Comparison of ENCODE assay signal across 8 mouse cellular contexts in the genomic region with DNA sequence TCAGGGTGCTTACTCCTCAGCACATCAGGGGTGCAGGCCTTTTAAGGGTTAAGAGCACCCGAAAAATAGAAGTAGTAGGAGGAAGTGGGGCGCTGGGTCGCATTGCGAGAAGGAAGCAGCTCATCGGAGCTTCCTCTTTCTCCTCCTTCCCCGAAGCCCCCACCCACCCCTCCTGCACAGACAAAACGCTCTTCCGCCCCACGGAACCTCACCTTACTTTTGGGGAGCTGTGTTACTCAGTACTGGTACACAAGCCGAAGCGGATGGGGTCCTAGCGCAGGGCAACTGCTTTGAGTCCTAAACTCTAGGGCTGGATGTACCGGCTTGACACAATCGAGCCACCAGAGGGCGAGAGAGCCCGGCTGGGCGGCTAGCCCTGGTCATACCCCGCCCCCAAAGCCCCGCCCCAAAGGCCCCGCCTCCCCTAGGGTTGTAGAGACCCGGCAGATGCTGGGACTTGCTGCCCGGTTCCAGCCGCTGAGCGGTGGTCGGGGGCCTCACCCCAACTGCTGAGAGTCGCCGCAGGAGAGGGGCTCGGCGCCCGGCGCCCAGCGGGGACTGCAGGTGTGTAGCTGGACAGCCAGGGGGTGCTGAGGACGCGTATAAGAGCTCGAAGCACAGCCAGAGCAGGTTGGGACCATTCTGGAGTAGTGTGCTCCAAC. TPM values are rescaled to one million over a fixed set of nuclear protein-coding genes. Genes with fewer than 3 reads are reported as not detected.
DNase-seq lines count a peak whose midpoint lies in the region; ATAC-seq and TF ChIP-seq lines count a peak whose summit lies in the region.

Pik3r5 (plus strand) TSS at position 423 of the 662 bp plus-strand sequence.

- TF ChIP-seq POLR2A in embryonic fibroblast, embryonic 13.5 days (IDR thresholded peaks at IDR 0.05; ENCODE audit: low read depth, low read length), result 0 out of 2 replicates have a peak, but pooled peaks have one; percentile 36

- peak within 1 kb of the TSS; percentile 56 for H3K4me3 ChIP-seq in embryonic fibroblast, embryonic 13.5 days (ENCODE audit: insufficient read depth, low read length)
- peak within 1 kb of the TSS; percentile 44 for H3K4me3 ChIP-seq in heart, embryonic 12.5 days
- H3K4me3 ChIP-seq in kidney, embryonic 16.5 days (ENCODE audit: low read length), result peak within 1 kb of the TSS; percentile 58
- H3K4me3 ChIP-seq in liver, embryonic 13.5 days (replicated peaks), result peak within 1 kb of the TSS; percentile 51
- peak within 1 kb of the TSS; percentile 36 for H3K4me3 ChIP-seq in stomach, embryonic 14.5 days (ENCODE audit: low read depth, low read length)

- TF ChIP-seq CTCF in embryonic fibroblast, embryonic 13.5 days (IDR thresholded peaks at IDR 0.05; ENCODE audit: borderline replicate concordance, insufficient read depth, low read length), result peak; percentile 33; the same call in 1 of the 2 replicates

- H3K4me1 ChIP-seq in embryonic fibroblast, embryonic 13.5 days (ENCODE audit: control insufficient read depth, insufficient read depth, low read length), result no peaks in the 10 kb centered on the region
- peaks cover 8% of the 10 kb centered on the region; the same call in 1 of the 2 replicates for H3K4me1 ChIP-seq in heart, embryonic 12.5 days (replicated peaks)
- H3K4me1 ChIP-seq in kidney, embryonic 16.5 days (ENCODE audit: insufficient read depth, low read length), result no peaks in the 10 kb centered on the region
- H3K4me1 ChIP-seq in liver, embryonic 13.5 days (replicated peaks), result 0 out of 2 replicates have a peak, but pooled peaks cover 7% of the 10 kb centered on the region
- H3K4me1 ChIP-seq in stomach, embryonic 14.5 days (ENCODE audit: control insufficient read depth, insufficient read depth, low read length), result no peaks in the 10 kb centered on the region

- no peaks in the 10 kb centered on the region for H3K36me3 ChIP-seq in heart, embryonic 12.5 days
- no peaks in the 10 kb centered on the region for H3K36me3 ChIP-seq in kidney, embryonic 16.5 days (ENCODE audit: insufficient read depth, low read length)
- no peaks in the 10 kb centered on the region for H3K36me3 ChIP-seq in liver, embryonic 13.5 days
- H3K36me3 ChIP-seq in stomach, embryonic 14.5 days (ENCODE audit: control insufficient read depth, insufficient read depth, low read length), result no peaks in the 10 kb centered on the region

- H3K27me3 ChIP-seq in heart, embryonic 12.5 days (replicated peaks), result peaks cover 54% of the 10 kb centered on the region
- peaks cover 9% of the 10 kb centered on the region; the same call in 1 of the 2 replicates for H3K27me3 ChIP-seq in kidney, embryonic 16.5 days (ENCODE audit: insufficient read depth, low read length)
- H3K27me3 ChIP-seq in liver, embryonic 13.5 days, result peaks cover 29% of the 10 kb centered on the region
- no peaks in the 10 kb centered on the region for H3K27me3 ChIP-seq in stomach, embryonic 14.5 days (ENCODE audit: control insufficient read depth, insufficient read depth, low read length)

- peak; percentile 68 for DNase-seq in 3134 (ENCODE audit: extremely low read depth, insufficient read length, low spot score)
- DNase-seq in adrenal gland, adult 8-10 months, result peak; percentile 52
- peak; percentile 37 for DNase-seq in liver, embryonic 13.5 days
- DNase-seq in natural killer cell, adult 2 months (ENCODE audit: low spot score in 2 of 2), result peak; percentile 85 to 89

- no peak within 1 kb of the TSS for H3K27ac ChIP-seq in embryonic fibroblast, embryonic 13.5 days (ENCODE audit: insufficient read depth, low read length)
- no peak within 1 kb of the TSS for H3K27ac ChIP-seq in heart, embryonic 12.5 days (ENCODE audit: poor library complexity, severe bottlenecking)
- H3K27ac ChIP-seq in kidney, embryonic 16.5 days (ENCODE audit: low read length), result no peak within 1 kb of the TSS
- H3K27ac ChIP-seq in liver, embryonic 13.5 days, result no peak within 1 kb of the TSS
- H3K27ac ChIP-seq in stomach, embryonic 14.5 days (ENCODE audit: low read length), result no peak within 1 kb of the TSS

- ATAC-seq in heart, embryonic 12.5 days (ENCODE audit: insufficient number of reproducible peaks, low FRiP score), result peak; percentile 83
- ATAC-seq in kidney, embryonic 16.5 days (ENCODE audit: low FRiP score, low TSS enrichment), result peak; percentile 96
- ATAC-seq in liver, embryonic 13.5 days (ENCODE audit: low read depth), result peak; percentile 76
- ATAC-seq in stomach, embryonic 14.5 days (ENCODE audit: insufficient number of reproducible peaks, insufficient read depth, low FRiP score, low read depth), result peak; percentile 84

- WGBS in heart, embryonic 12.5 days, result 6% methylated on average over 35 of the region's 35 CpGs
- 6% methylated on average over 34 of the region's 35 CpGs for WGBS in kidney, embryonic 16.5 days
- 3% methylated on average over 30 of the region's 35 CpGs for WGBS in liver, embryonic 13.5 days (ENCODE audit: insufficient replicate concordance)
- 5% methylated on average over 35 of the region's 35 CpGs for WGBS in stomach, embryonic 14.5 days

- peak within 1 kb of the TSS; percentile 69 for H3K4me2 ChIP-seq in heart, embryonic 12.5 days
- H3K4me2 ChIP-seq in kidney, embryonic 16.5 days (replicated peaks; ENCODE audit: low read depth, low read length), result peak within 1 kb of the TSS; percentile 77
- H3K4me2 ChIP-seq in liver, embryonic 13.5 days, result peak within 1 kb of the TSS; percentile 61
- H3K4me2 ChIP-seq in stomach, embryonic 14.5 days (replicated peaks; ENCODE audit: low read depth, low read length), result peak within 1 kb of the TSS; percentile 53

- H3K9ac ChIP-seq in heart, embryonic 12.5 days, result 0 out of 2 replicates have a peak within 1 kb of the TSS, but pooled peaks have one; percentile 23
- H3K9ac ChIP-seq in kidney, embryonic 16.5 days (replicated peaks; ENCODE audit: low read length), result peak within 1 kb of the TSS; percentile 65
- H3K9ac ChIP-seq in liver, embryonic 13.5 days, result 0 out of 2 replicates have a peak within 1 kb of the TSS, but pooled peaks have one; percentile 9
- no peak within 1 kb of the TSS; the same call in 1 of the 2 replicates for H3K9ac ChIP-seq in stomach, embryonic 14.5 days (replicated peaks; ENCODE audit: low read depth, low read length)

- H3K9me3 ChIP-seq in heart, embryonic 12.5 days (replicated peaks), result no peaks in the 10 kb centered on the region
- no peaks in the 10 kb centered on the region for H3K9me3 ChIP-seq in kidney, embryonic 16.5 days (ENCODE audit: low read length)
- H3K9me3 ChIP-seq in liver, embryonic 13.5 days (replicated peaks), result no peaks in the 10 kb centered on the region
- H3K9me3 ChIP-seq in stomach, embryonic 14.5 days (ENCODE audit: control insufficient read depth, low read depth, low read length), result no peaks in the 10 kb centered on the region

RNA-seq across cellular contexts. Expression of gene Pik3r5, which starts in this region (rescaled TPM):
- 1 to 10 TPM; 1.7 to 4.6 (median 2.9) TPM for total RNA-seq in adrenal gland, adult 8-10 months (2022)
- polyA plus RNA-seq in embryonic fibroblast, embryonic 13.5 days (2011; ENCODE audit: insufficient read length, low read depth, missing spikeins), result 0.86 and 1.3 TPM in 2 replicates
- polyA plus RNA-seq in heart, embryonic 12.5 days (2016; fragmentation: Nextera tagmentation; extraction: Ambion mirVana), result 0.14 and 0.21 TPM in 2 replicates
- polyA plus RNA-seq in kidney, embryonic 16.5 days (2015; fragmentation: Nextera tagmentation; extraction: Ambion mirVana), result 0.27 and 0.77 TPM in 2 replicates
- polyA plus RNA-seq in liver, embryonic 13.5 days (2015; fragmentation: Nextera tagmentation; extraction: Ambion mirVana), result 0.15 and 0.32 TPM in 2 replicates
- 1.1 and 1.3 TPM in 2 replicates for polyA plus RNA-seq in stomach, embryonic 14.5 days (2014; fragmentation: Nextera tagmentation; extraction: Ambion mirVana)

Comparison
In these comparisons a context has a peak if more than half of its experiments do, and no peak if none do; other contexts are left out.
1. Peak in ATAC-seq, H3K4me3 ChIP-seq, H3K9ac ChIP-seq and H3K4me2 ChIP-seq in heart, embryonic 12.5 days; RNA of the gene not detected or under 1 TPM.
2. Peak in ATAC-seq, H3K4me3 ChIP-seq, H3K9ac ChIP-seq and H3K4me2 ChIP-seq in kidney, embryonic 16.5 days; RNA of the gene not detected or under 1 TPM.
3. Peak in DNase-seq, ATAC-seq, H3K4me3 ChIP-seq, H3K9ac ChIP-seq and H3K4me2 ChIP-seq in liver, embryonic 13.5 days; RNA of the gene not detected or under 1 TPM.
4. DNase-seq: peak in every context shown above with its lines; median percentile 87 in natural killer cell, adult 2 months; 68 in 3134; 52 in adrenal gland, adult 8-10 months; 37 in liver, embryonic 13.5 days.